Mouse (Mus musculus) embryonic fibroblast, embryonic 13.5 days (primary cell): ENCODE results near the gene Cd300a. TPM values are rescaled to one million over a fixed set of nuclear protein-coding genes. Genes with fewer than 3 reads are reported as not detected.
A peak's percentile ranks its signal among the peaks of the same experiment; 100 is the strongest.

Source experiments
- H3K27ac ChIP-seq: 2 replicates; pipeline ENCODE4 v1.5.1; 2012; ENCODE audit warnings: low read length, control low read depth, inconsistent platforms; ENCODE audit not compliant: insufficient read depth
- H3K4me1 ChIP-seq: 2 replicates; pipeline ENCODE4 v1.6.1; 2011; ENCODE audit warnings: low read length; ENCODE audit not compliant: control insufficient read depth, insufficient read depth
- H3K4me3 ChIP-seq: 2 replicates; pipeline ENCODE4 v1.5.1; 2011; ENCODE audit warnings: mild to moderate bottlenecking, control low read depth, low read length; ENCODE audit not compliant: insufficient read depth
- CTCF ChIP-seq: IDR thresholded peaks from 2 replicates; pipeline ENCODE4 v1.5.1; 2011; ENCODE audit warnings: mild to moderate bottlenecking, control low read depth, low read length, moderate library complexity, borderline replicate concordance; ENCODE audit not compliant: insufficient read depth
- POLR2A ChIP-seq: IDR thresholded peaks from 2 replicates; pipeline ENCODE4 v1.6.1; 2011; ENCODE audit warnings: low read depth, mild to moderate bottlenecking, control low read depth, low read length, moderate library complexity
- polyA plus RNA-seq: library from polyadenylated mRNA; stranded (reverse); fragments of >200 nt; gene quantifications from 2 replicates; pipeline ENCODE4 v1.2.4, GENCODE M21; 2011; ENCODE audit warnings: low read depth; ENCODE audit not compliant: missing spikeins, insufficient read length

Cd300a gene
- polyA plus RNA-seq, 1 experiment = 0.84 TPM

GRCm38 (mm10) chr11:114876621-114877020, 13.2 kb upstream of the Cd300a start:
- TF ChIP-seq CTCF = no peak
- TF ChIP-seq POLR2A = no peak
- H3K27ac ChIP-seq = peak overlapping the region; percentile 23; the same call in 1 of the 2 replicates
- no peak overlapping the region for H3K4me3 ChIP-seq
- peaks cover 5% of the 10 kb centered on the region for H3K4me1 ChIP-seq

DNA sequence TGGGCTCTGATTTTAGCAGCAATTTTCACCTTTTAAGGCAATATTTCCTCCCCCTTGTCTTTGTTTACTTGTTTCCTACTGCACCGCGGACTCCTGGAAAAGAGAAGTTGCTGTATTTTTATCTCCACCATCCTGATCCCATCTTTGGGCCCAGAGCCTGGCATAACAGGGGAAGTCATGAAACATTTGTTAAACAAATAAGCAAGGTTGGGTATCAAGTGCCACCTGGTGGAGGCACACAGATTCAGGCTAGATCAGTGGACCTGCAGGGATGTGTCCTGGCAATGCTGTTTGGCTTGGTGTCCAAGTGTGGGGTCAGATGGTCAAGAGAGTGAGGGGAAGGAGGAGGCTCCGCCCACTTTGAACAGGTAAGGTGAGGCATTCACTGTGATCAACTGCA, 12.7 kb upstream of the Cd300a start:
- Histone ChIP-seq H3K4me3 (no peak overlapping the region), H3K4me1 (peaks cover 5% of the 10 kb centered on the region), H3K27ac (no peak overlapping the region)
- TF ChIP-seq CTCF = peak; percentile 63; the same call in 1 of the 2 replicates
- TF ChIP-seq POLR2A = no peak

- no peak for TF ChIP-seq CTCF
- no peak for TF ChIP-seq POLR2A
- no peak overlapping the region for H3K4me3 ChIP-seq
- peaks cover 7% of the 10 kb centered on the region; the same call in 1 of the 2 replicates for H3K4me1 ChIP-seq
- no peak overlapping the region for H3K27ac ChIP-seq
Observed at GRCm38 (mm10) chr11:114879666-114880065, 10.2 kb upstream of the Cd300a start.

DNA sequence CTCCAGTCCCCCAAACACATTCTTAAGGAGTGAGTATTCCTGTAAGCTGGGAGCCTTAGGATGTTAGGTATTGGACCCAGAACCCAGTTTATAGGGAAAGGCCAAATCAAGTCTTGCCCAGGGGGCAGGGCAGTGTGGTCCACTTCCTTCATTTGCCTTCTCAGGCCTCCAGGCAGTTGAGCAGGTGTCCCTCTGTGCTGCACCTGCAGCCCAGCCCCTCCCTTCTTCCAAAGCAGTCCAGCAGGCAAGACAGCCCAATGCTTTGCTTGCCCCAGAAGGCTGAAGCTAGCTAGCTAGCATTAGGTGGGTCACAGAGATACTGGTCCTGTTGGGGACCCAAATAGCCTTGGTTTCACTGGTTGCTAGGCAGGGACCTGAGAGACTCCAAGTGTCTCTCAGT, 9.7 kb upstream of the Cd300a start:
- Histone ChIP-seq H3K4me1 (peaks cover 7% of the 10 kb centered on the region; the same call in 1 of the 2 replicates), H3K27ac (no peak overlapping the region), H3K4me3 (no peak overlapping the region)
- no peak for TF ChIP-seq CTCF
- TF ChIP-seq POLR2A = no peak

GRCm38 (mm10) chr11:114880589-114880988, 9.3 kb upstream of the Cd300a start:
- peaks cover 7% of the 10 kb centered on the region; the same call in 1 of the 2 replicates for H3K4me1 ChIP-seq
- H3K4me3 ChIP-seq = no peak overlapping the region
- H3K27ac ChIP-seq = no peak overlapping the region
- TF ChIP-seq POLR2A (no peak), CTCF (no peak)

DNA sequence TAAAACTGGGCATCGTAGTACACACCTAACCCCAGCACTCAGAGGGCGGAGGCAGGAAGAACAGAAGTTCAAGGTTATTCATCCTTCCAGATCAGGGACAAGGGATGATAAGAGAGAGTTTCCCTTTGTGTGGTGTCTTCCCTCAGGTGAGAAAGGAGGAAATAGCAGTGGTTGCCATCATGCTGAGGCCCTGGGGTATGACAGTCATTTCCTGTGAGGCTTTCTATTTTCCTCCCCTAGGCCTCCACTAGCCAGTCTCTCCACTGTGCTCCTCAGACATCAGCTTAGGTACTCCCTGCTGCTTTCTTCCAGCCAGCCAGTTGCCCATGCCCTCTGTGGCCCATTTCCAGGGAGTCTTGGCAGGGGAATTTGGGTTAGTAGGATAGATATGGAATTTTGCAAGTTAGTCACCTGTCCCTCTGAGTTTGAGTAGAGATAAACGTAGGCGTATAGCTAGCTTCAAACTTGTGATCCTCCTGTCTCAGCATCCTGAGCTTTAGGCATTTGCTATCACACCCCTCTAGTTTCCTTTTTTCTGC, 6.5 kb upstream of the Cd300a start:
- H3K27ac ChIP-seq = no peak overlapping the region

GRCm38 (mm10) chr11:114884380-114885100, 5.3 kb upstream of the Cd300a start:
- H3K4me1 ChIP-seq = 0 out of 2 replicates have a peak, but pooled peaks cover 2% of the 10 kb centered on the region
- no peak overlapping the region for H3K27ac ChIP-seq
- TF ChIP-seq POLR2A = no peak
- TF ChIP-seq CTCF = no peak
- H3K4me3 ChIP-seq = no peak overlapping the region

More for the DNA sequence above, 6.5 kb upstream of the Cd300a start:
- 0 out of 2 replicates have a peak, but pooled peaks cover 2% of the 10 kb centered on the region for H3K4me1 ChIP-seq
- no peak for TF ChIP-seq CTCF
- no peak for TF ChIP-seq POLR2A
- no peak overlapping the region for H3K4me3 ChIP-seq

GRCm38 (mm10) chr11:114890542-114890941, 701 bp downstream of the Cd300a start:
- Histone ChIP-seq H3K4me1 (no peaks in the 10 kb centered on the region), H3K27ac (no peak overlapping the region), H3K4me3 (no peak overlapping the region)
- TF ChIP-seq CTCF = no peak
- TF ChIP-seq POLR2A = no peak

GRCm38 (mm10) chr11:114896085-114896484, 6.2 kb downstream of the Cd300a start:
- Histone ChIP-seq H3K4me1 (no peaks in the 10 kb centered on the region), H3K4me3 (no peak overlapping the region), H3K27ac (no peak overlapping the region)
- TF ChIP-seq POLR2A (no peak), CTCF (no peak)

DNA sequence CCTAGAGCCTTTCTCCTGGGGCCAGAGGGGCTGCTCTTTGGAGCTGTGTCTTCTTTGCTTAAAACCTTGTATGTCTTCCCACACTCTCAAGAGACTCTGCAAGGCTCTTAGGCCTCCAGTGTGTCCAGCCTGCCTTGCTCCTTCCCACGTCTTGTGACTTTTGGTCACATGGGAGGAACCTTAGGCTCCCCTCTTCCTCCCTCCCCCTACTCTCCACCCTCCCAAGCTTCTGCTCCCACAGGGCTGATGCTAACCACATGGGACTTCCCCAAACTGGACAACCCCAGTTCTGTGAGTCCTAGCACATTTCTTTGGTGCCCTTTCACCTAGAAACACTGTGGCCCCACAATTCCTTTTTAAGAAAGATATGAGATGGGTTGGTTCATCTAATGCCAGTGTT, 8.2 kb downstream of the Cd300a start:
- Histone ChIP-seq H3K4me3 (no peak overlapping the region), H3K4me1 (no peaks in the 10 kb centered on the region), H3K27ac (no peak overlapping the region)
- TF ChIP-seq POLR2A (no peak), CTCF (no peak)
